Mouse (Mus musculus) embryonic fibroblast, embryonic 13.5 days (primary cell): ENCODE results near the gene Fcgbp.
A peak's percentile ranks its signal among the peaks of the same experiment; 100 is the strongest.

Source experiments
- CTCF ChIP-seq: IDR thresholded peaks from 2 replicates; pipeline ENCODE4 v1.5.1; 2011; ENCODE audit warnings: mild to moderate bottlenecking, control low read depth, low read length, moderate library complexity, borderline replicate concordance; ENCODE audit not compliant: insufficient read depth
- POLR2A ChIP-seq: IDR thresholded peaks from 2 replicates; pipeline ENCODE4 v1.6.1; 2011; ENCODE audit warnings: low read depth, mild to moderate bottlenecking, control low read depth, low read length, moderate library complexity

DNA sequence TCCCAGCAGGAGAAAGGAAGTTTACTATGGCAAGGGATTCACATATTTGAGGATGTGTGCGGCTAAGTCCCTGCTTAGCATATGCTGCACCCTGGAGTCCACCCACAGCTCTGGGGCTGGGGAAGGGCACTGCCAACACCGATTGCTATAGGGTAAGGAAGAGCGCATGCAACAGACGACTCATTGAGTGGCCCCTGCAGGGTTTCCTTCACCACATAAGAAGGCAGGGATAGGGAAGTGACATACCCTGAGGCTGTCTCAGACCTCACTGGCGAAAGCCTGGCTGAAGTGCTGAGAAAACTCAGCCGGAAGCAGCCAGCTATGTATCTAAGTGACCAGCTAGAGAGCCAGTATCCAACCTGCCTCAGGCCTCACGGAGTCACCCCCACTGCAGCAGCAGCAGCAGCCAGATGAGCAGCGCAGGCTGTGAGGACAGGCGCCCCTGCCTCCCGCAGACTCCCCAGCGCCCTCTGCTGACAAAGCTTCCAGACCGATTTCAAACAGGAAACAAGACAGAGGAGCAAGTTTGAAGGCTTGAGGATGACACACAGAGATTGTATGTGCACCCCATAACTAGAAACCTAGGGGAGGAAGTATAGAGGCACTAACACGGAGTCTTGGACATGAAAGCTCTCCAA is 80.7 kb downstream of the Fcgbp start:
- TF ChIP-seq CTCF, result peak; percentile 30; the same call in 1 of the 2 replicates
- TF ChIP-seq POLR2A, result no peak
